Mouse (Mus musculus) stomach, embryonic 14.5 days (tissue): ENCODE results near the gene Cd52. TPM values are rescaled to one million over a fixed set of nuclear protein-coding genes. Genes with fewer than 3 reads are reported as not detected.
A peak's percentile ranks its signal among the peaks of the same experiment; 100 is the strongest.

ENCODE experiments used
- ATAC-seq: fragments of 200-750 bp; cut with Nextera tagmentation; 2 replicates; pipeline ENCODE4 v1.8.0; 2017; ENCODE audit warnings: low read depth, moderate TSS enrichment; ENCODE audit not compliant: insufficient number of reproducible peaks, insufficient read depth, low FRiP score
- H3K27ac ChIP-seq: fragments of 300-500 bp; sonication (generic); 2 replicates; pipeline ENCODE4 v1.5.1; 2014; ENCODE audit warnings: mild to moderate bottlenecking, low read length, moderate library complexity, mixed read lengths
- H3K27me3 ChIP-seq: fragments of 300-500 bp; sonication (generic); 2 replicates; pipeline ENCODE4 v1.6.1; 2014; ENCODE audit warnings: low read length, control low read depth, mixed read lengths; ENCODE audit not compliant: control insufficient read depth, insufficient read depth
- H3K36me3 ChIP-seq: fragments of 300-500 bp; sonication (generic); 2 replicates; pipeline ENCODE4 v1.6.1; 2014; ENCODE audit warnings: mild to moderate bottlenecking, control low read depth, low read length, moderate library complexity, mixed read lengths; ENCODE audit not compliant: control insufficient read depth, insufficient read depth
- H3K4me1 ChIP-seq: fragments of 300-500 bp; sonication (generic); 2 replicates; pipeline ENCODE4 v1.6.1; 2014; ENCODE audit warnings: low read length, control low read depth, mixed read lengths; ENCODE audit not compliant: control insufficient read depth, insufficient read depth
- H3K4me2 ChIP-seq: fragments of 300-500 bp; sonication (generic); replicated peaks from 2 replicates; pipeline ENCODE4 v1.6.1; 2014; ENCODE audit warnings: low read depth, low read length, control low read depth
- H3K4me3 ChIP-seq: fragments of 300-500 bp; sonication (generic); 2 replicates; pipeline ENCODE4 v1.5.1; 2014; ENCODE audit warnings: low read depth, low read length, control low read depth
- H3K9ac ChIP-seq: fragments of 300-500 bp; sonication (generic); replicated peaks from 2 replicates; pipeline ENCODE4 v1.6.1; 2014; ENCODE audit warnings: low read depth, mild to moderate bottlenecking, control low read depth, low read length, moderate library complexity, mixed read lengths
- H3K9me3 ChIP-seq: fragments of 300-500 bp; sonication (generic); 2 replicates; pipeline ENCODE4 v1.6.1; 2016; ENCODE audit warnings: low read depth, low read length, control low read depth; ENCODE audit not compliant: control insufficient read depth
- WGBS: fragments of 180-500 bp; shearing (Covaris S2); extraction: QIAGEN DNeasy Blood & Tissue Kit; methylation state at CpG from one replicate; pipeline ENCODE4 v1.1.7; 2014; 5-methylcytosine and 5-hydroxymethylcytosine counted together
- polyA plus RNA-seq: library from polyadenylated mRNA; unstranded; fragments of >200 nt; fragmentation: Nextera tagmentation; extraction: Ambion mirVana; gene quantifications from 2 replicates; pipeline ENCODE4 v1.2.1, GENCODE M21; 2014

Cd52 gene
- polyA plus RNA-seq, 1 experiment from 2014 or later: 16.4 TPM

DNA sequence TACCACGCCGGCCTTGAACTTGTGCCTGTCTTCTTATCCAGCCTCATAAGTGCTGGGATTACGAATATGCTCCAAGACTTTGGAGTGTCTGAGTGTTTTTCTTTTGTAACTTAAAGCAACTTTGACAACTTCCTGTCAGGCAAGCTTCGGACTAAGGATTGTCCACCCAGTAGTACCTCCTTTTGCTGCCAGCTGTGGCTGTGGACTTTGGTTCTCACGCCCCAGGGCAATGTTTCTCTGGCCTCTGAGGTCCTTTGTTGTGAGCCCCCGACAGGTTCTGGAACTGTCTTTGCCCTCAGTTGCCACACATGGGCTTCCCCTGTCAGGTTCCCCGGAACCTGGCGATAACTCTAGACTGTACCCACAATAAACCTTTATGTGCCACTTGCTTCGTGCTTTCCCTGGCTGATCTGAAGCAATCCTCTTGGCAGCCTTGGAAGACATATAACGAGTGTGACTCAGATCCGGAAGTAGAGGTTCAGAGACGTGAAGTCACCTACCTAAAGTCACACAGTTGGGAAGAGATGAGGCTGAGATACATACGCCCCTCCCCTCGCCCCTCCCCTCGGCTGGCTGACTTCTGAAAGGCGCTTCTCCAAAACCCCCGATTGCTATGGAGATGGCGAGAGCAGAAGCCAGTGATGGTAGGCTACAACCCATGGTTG is 33.6 kb downstream of the Cd52 start:
- no peaks in the 10 kb centered on the region for H3K27me3 ChIP-seq
- no peaks in the 10 kb centered on the region for H3K36me3 ChIP-seq
- 61% methylated on average over 18 of the region's 18 CpGs for WGBS
- H3K27ac ChIP-seq: no peak overlapping the region
- no peak overlapping the region for H3K4me3 ChIP-seq
- H3K4me2 ChIP-seq: no peak overlapping the region
- no peaks in the 10 kb centered on the region for H3K9me3 ChIP-seq
- H3K4me1 ChIP-seq: no peaks in the 10 kb centered on the region
- H3K9ac ChIP-seq: no peak overlapping the region
- ATAC-seq: no peak

DNA sequence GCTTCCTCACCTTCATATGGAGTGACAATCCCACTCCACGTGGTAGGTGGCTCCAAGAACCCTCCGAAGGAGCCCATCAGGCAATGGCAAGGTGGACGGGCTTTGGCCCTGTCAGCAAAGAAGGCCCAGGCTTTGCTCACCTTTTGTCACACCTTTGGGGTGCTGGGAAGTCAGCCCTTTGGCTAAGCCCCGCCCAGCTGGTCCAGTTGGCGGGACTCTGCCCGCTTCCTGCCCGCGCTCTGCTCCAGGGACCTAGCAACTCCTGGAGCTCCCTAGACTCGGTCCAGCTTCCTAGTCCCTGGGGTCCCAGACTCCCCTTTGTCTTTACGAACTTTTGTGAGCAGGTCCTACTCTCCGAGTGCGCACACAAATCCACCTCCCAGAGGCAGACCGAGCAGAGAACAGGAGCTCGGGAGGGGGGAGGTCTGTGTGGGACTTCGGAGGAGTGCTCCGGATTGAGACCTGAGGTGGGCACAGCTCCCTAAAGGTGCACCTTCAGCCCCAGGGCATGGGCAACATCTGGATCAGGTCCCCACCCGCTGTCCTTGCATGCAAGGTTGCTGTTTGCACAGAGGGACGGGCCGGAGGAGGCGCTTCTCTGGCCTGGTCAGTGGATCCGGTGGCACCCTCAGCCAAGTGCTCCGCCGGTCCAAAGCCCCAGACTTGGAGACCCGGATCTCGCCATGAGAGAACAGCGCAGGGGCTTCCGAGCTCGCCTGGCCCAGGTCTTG is 34.6 kb downstream of the Cd52 start, which contains the start of gene Crybg2:
Gene Crybg2, plus strand, starts transcription at position 681 of the 731 bp plus-strand sequence.
- H3K4me2 ChIP-seq: no peak within 1 kb of the TSS
- H3K4me1 ChIP-seq: no peaks in the 10 kb centered on the region
- no peak for ATAC-seq
- H3K27me3 ChIP-seq: no peaks in the 10 kb centered on the region
- H3K4me3 ChIP-seq: no peak within 1 kb of the TSS
- no peak within 1 kb of the TSS for H3K9ac ChIP-seq
- H3K9me3 ChIP-seq: no peaks in the 10 kb centered on the region
- 46% methylated on average over 28 of the region's 28 CpGs for WGBS
- H3K27ac ChIP-seq: no peak within 1 kb of the TSS
- no peaks in the 10 kb centered on the region for H3K36me3 ChIP-seq

DNA sequence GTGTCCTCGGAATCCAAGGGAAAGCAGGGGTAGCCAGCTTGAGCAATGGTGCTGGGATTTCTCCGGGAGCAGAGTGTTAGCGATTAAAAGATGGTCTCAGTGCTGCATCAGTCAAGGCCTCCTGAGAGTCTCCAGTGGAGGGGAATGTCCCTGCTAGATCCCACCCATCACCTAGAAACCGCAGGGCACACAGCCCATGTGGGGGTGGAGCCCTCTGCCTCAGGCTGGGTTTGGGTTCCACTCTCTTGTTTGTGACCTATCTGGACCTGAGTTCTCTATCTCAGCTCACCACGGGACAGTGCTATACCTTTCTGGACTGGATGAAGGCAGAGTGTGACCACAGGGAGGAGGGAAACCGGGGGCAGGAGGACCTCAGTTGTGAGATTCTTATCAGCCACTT is 36.0 kb downstream of the Cd52 start:
- H3K4me3 ChIP-seq: no peak overlapping the region
- H3K9me3 ChIP-seq: no peaks in the 10 kb centered on the region
- WGBS: 83% methylated on average over 6 of the region's 6 CpGs
- no peak overlapping the region for H3K9ac ChIP-seq
- no peaks in the 10 kb centered on the region for H3K36me3 ChIP-seq
- H3K4me1 ChIP-seq: no peaks in the 10 kb centered on the region
- ATAC-seq: no peak
- H3K27ac ChIP-seq: no peak overlapping the region
- H3K4me2 ChIP-seq: no peak overlapping the region
- H3K27me3 ChIP-seq: no peaks in the 10 kb centered on the region

DNA sequence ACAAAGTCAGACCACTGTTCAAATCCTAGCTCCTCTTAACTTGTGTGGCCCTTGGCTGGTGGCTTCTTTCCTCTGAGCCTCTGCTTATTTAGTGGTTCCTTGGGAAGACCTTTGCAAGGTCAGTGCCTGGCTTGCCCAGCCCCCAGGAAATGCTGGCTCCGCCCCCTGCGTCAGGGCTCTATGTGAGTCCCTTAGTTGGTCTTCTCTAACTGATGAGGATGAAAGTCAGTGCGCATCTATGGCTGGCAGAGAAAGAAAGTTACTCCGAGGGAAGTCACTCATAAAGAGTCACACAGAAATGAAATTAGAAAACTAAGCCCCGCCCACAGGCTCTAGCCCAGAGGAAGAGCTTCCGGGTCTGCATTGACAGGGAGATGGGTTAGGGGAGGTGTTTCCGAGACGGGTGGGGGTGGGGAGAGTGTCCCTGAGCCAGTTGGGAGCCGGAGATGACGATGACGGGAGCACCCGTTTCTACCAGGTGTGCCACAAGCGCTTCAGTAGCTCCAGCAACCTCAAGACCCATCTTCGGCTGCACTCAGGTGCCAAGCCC is 36.6 kb downstream of the Cd52 start:
- Histone ChIP-seq H3K9ac (no peak overlapping the region), H3K9me3 (no peaks in the 10 kb centered on the region), H3K36me3 (no peaks in the 10 kb centered on the region), H3K4me3 (no peak overlapping the region), H3K27me3 (no peaks in the 10 kb centered on the region), H3K4me1 (no peaks in the 10 kb centered on the region), H3K27ac (no peak overlapping the region), H3K4me2 (0 out of 2 replicates have a peak overlapping the region, but pooled peaks have one; percentile 7)
- no peak for ATAC-seq
- WGBS: 24% methylated on average over 14 of the region's 14 CpGs

DNA sequence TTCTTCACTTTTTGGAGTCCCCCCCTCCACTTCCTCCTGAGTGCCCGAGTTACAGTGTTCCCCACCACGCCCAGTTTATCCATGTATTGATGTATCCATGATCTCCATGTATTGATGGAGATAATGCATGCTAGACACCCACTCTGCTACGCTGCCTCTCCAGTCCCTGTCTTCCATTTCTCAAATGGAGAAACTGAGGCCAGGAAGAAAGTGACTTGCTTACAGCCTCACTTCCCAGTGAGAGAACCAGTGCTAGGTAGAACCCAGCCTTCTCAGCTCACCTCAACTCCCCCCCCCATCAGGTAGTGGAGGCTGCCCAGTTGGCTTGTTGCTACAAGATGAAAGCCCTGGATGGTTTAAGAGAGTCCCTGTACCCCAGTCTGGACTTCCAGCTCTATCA is 41.3 kb downstream of the Cd52 start, which contains the start of gene Zfp683:
Gene Zfp683, plus strand, starts transcription at position 301 of the 400 bp plus-strand sequence.
- H3K27me3 ChIP-seq: no peaks in the 10 kb centered on the region
- H3K4me1 ChIP-seq: peaks cover 5% of the 10 kb centered on the region
- no peak within 1 kb of the TSS for H3K4me2 ChIP-seq
- ATAC-seq: no peak
- H3K9ac ChIP-seq: no peak within 1 kb of the TSS
- H3K27ac ChIP-seq: no peak within 1 kb of the TSS
- WGBS: 77% methylated on average over 3 of the region's 3 CpGs
- H3K4me3 ChIP-seq: no peak within 1 kb of the TSS
- no peaks in the 10 kb centered on the region for H3K9me3 ChIP-seq
- H3K36me3 ChIP-seq: no peaks in the 10 kb centered on the region

DNA sequence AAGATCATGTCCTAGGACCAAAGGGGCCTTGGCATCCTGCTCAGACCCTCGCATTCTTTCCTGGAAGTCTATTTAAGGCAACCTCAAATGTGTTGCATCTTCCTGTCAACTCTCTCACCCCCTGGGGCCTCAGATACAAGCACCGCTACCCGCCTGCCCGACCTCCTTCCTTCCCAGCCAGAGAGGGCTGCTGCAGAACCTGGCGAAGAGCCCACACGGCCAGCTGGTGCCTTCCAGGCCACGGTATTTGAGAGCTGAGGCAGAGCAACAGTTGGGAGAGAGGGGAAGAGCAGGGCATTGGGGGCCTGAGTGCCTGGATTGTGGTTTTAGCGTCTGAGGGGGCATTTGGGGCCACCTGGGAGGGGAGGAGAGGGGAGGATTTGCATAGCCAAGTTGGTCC is 42.3 kb downstream of the Cd52 start:
- H3K4me2 ChIP-seq: no peak overlapping the region
- no peak overlapping the region for H3K4me3 ChIP-seq
- peaks cover 5% of the 10 kb centered on the region for H3K4me1 ChIP-seq
- H3K27me3 ChIP-seq: no peaks in the 10 kb centered on the region
- no peak for ATAC-seq
- 15% methylated on average over 8 of the region's 8 CpGs for WGBS
- no peak overlapping the region for H3K27ac ChIP-seq
- H3K36me3 ChIP-seq: no peaks in the 10 kb centered on the region
- no peaks in the 10 kb centered on the region for H3K9me3 ChIP-seq
- H3K9ac ChIP-seq: no peak overlapping the region

DNA sequence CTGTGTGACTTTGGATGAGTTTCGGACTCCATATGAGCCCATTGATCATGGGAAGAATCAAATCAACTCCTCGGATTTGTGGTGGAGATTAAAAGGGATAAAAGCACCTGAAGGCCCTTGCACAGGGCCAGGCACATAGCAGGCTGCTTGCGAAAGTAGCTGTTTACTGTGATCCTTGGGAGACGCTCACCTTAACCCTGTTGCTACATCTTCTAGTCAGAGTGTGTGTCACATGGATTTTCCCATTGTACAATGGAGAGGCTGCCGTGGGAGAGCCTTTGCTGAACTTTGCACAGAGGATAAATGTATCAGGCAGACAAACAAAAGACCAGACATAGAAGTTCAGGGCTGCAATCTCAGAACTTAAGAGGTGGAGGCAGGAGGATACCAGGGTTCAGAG is 43.0 kb downstream of the Cd52 start:
- H3K36me3 ChIP-seq: no peaks in the 10 kb centered on the region
- H3K27ac ChIP-seq: no peak overlapping the region

DNA sequence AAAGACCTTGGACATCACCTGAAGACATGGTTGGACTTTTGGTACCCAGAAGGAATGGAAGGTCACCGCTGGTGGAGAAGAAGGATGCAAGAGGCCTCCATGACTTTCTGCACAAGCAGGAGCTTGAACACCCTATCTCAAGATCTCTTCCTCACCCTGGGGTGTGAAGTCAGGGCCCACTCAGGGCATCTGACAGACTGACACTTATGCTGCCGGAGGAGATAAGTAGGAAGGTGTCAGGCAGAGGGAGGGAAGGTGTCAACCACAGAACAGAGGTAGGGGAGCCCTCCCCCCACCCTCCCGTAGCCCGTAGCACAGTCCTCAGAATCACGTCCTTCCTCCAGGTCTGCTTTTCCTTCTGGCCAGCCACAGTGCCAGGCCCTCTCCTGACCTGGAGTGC is 47.2 kb downstream of the Cd52 start:
- 60% methylated on average over 5 of the region's 5 CpGs for WGBS
- no peak overlapping the region for H3K4me3 ChIP-seq

More for the DNA sequence above, 43.0 kb downstream of the Cd52 start:
- ATAC-seq: no peak
- Histone ChIP-seq H3K27me3 (no peaks in the 10 kb centered on the region), H3K4me2 (no peak overlapping the region), H3K4me1 (peaks cover 5% of the 10 kb centered on the region), H3K9ac (no peak overlapping the region), H3K4me3 (no peak overlapping the region), H3K9me3 (no peaks in the 10 kb centered on the region)
- 71% methylated on average over 5 of the region's 5 CpGs for WGBS

More for the DNA sequence above, 47.2 kb downstream of the Cd52 start:
- H3K27ac ChIP-seq: no peak overlapping the region
- H3K9ac ChIP-seq: no peak overlapping the region
- no peaks in the 10 kb centered on the region for H3K27me3 ChIP-seq
- no peaks in the 10 kb centered on the region for H3K9me3 ChIP-seq
- no peak for ATAC-seq
- H3K36me3 ChIP-seq: no peaks in the 10 kb centered on the region
- H3K4me1 ChIP-seq: peaks cover 3% of the 10 kb centered on the region
- H3K4me2 ChIP-seq: no peak overlapping the region
